Comparison of ENCODE assay signal across 7 mouse cellular contexts in genomic region chr17:35841076-35841950, GRCm38 (mm10). TPM values are rescaled to one million over a fixed set of nuclear protein-coding genes. Genes with fewer than 3 reads are reported as not detected.
DNase-seq lines count a peak whose midpoint lies in the region; ATAC-seq lines count a peak whose summit lies in the region.

Gene Mdc1, plus strand, starts transcription at chr17:35841515.

- H3K27ac ChIP-seq in intestine, embryonic 15.5 days = peak within 1 kb of the TSS; percentile 78
- H3K27ac ChIP-seq in midbrain, embryonic 10.5 days (replicated peaks) = peak within 1 kb of the TSS; percentile 93

- under 1% methylated on average over 59 of the region's 59 CpGs for WGBS in intestine, embryonic 15.5 days
- WGBS in midbrain, embryonic 10.5 days = under 1% methylated on average over 59 of the region's 59 CpGs

- peak within 1 kb of the TSS; percentile 61 for H3K4me3 ChIP-seq in intestine, embryonic 15.5 days (replicated peaks)
- H3K4me3 ChIP-seq in midbrain, embryonic 10.5 days = peak within 1 kb of the TSS; percentile 70

- peaks cover 8% of the 10 kb centered on the region; the same call in 1 of the 2 replicates for H3K4me1 ChIP-seq in intestine, embryonic 15.5 days (replicated peaks)
- H3K4me1 ChIP-seq in midbrain, embryonic 10.5 days = peaks cover 29% of the 10 kb centered on the region

- peak within 1 kb of the TSS; percentile 66 for H3K4me2 ChIP-seq in intestine, embryonic 15.5 days (replicated peaks)

- peak; percentile 92 for ATAC-seq in intestine, embryonic 15.5 days

- DNase-seq in adrenal gland, adult 2 months = peak; percentile 99
- peak; percentile 99 for DNase-seq in embryo, embryonic 11.5 days (ENCODE audit: low read depth, low spot score)
- peak; percentile 98 to 99 for DNase-seq in gastrocnemius, postnatal 36 days
- peak; percentile 100 for DNase-seq in left cerebral cortex, postnatal 25 days (ENCODE audit: low spot score in 2 of 2)
- DNase-seq in midbrain, embryonic 10.5 days (ENCODE audit: low spot score) = peak; percentile 100
- DNase-seq in right cerebral cortex, postnatal 4 days = peak; percentile 99

- no peaks in the 10 kb centered on the region for H3K27me3 ChIP-seq in intestine, embryonic 15.5 days (replicated peaks)
- H3K27me3 ChIP-seq in midbrain, embryonic 10.5 days (ENCODE audit: low read depth, poor library complexity, severe bottlenecking) = no peaks in the 10 kb centered on the region

- intact Hi-C loops in gastrocnemius, postnatal 36 days (cut with DNase I) = no loop called here
- intact Hi-C loops in left cerebral cortex, postnatal 25 days (cut with DNase I) = no loop called here

- peak within 1 kb of the TSS; percentile 60 for H3K9ac ChIP-seq in intestine, embryonic 15.5 days

- H3K9me3 ChIP-seq in intestine, embryonic 15.5 days = no peaks in the 10 kb centered on the region
- no peaks in the 10 kb centered on the region for H3K9me3 ChIP-seq in midbrain, embryonic 10.5 days (replicated peaks)

- peaks cover 15% of the 10 kb centered on the region for H3K36me3 ChIP-seq in intestine, embryonic 15.5 days
- peaks cover 33% of the 10 kb centered on the region for H3K36me3 ChIP-seq in midbrain, embryonic 10.5 days

RNA-seq across cellular contexts. Expression of gene Mdc1, which starts in this region (rescaled TPM):
- total RNA-seq in adrenal gland, adult 2 months (2021) = 10 to 100 TPM; 15.4 to 20.8 TPM
- 3.6 and 5.9 TPM in 2 replicates for polyA plus RNA-seq in adrenal gland, adult 2 months (2012; rRNA removed)
- total RNA-seq in gastrocnemius, postnatal 36 days (2021) = 1 to 10 TPM; 2.9 to 3.5 TPM
- polyA plus RNA-seq in intestine, embryonic 15.5 days (2015; fragmentation: Nextera tagmentation; extraction: Ambion mirVana) = 14.9 and 16.1 TPM in 2 replicates
- total RNA-seq in left cerebral cortex, postnatal 25 days (2021) = 10 to 100 TPM in 1 of 2 experiments, 1 to 10 TPM in 1; 9.7 to 12.0 TPM
- 21.1 and 21.7 TPM in 2 replicates for polyA plus RNA-seq in midbrain, embryonic 10.5 days (2016; fragmentation: Nextera tagmentation; extraction: Ambion mirVana)

Comparison
In these comparisons a context has a peak if more than half of its experiments do, and no peak if none do; other contexts are left out.
1. Peak in every context shown above with its lines: DNase-seq, ATAC-seq, H3K4me3 ChIP-seq and H3K27ac ChIP-seq.